ENCODE assay signal across 16 mouse cellular contexts in genomic region chr7:99532526-99532925, GRCm38 (mm10). TPM values are rescaled to one million over a fixed set of nuclear protein-coding genes. Genes with fewer than 3 reads are reported as not detected.
DNase-seq lines count a peak whose midpoint lies in the region; ATAC-seq and TF ChIP-seq lines count a peak whose summit lies in the region.
"Had no signal": no experiment of that assay in that cellular context is flagged by ENCODE, and none has a peak within 500 bp of the region (broad histone marks: within the 10 kb centered on the region; RNA-seq: fewer than 3 reads in every experiment).

No protein-coding gene starts in this region.

- no peak for TF ChIP-seq POLR2A in bone marrow macrophage, adult 2 months (IDR thresholded peaks at IDR 0.05; ENCODE audit: borderline replicate concordance, low read depth, low read length)
- TF ChIP-seq POLR2A in small intestine, adult 2 months (IDR thresholded peaks at IDR 0.05; ENCODE audit: low read depth, low read length): no peak

- peaks cover 63% of the 10 kb centered on the region for H3K4me1 ChIP-seq in bone marrow macrophage, adult 2 months (ENCODE audit: control insufficient read depth, insufficient read depth, low read length)
- peaks cover 90% of the 10 kb centered on the region for H3K4me1 ChIP-seq in liver, embryonic 13.5 days (replicated peaks)
- H3K4me1 ChIP-seq in small intestine, adult 2 months (ENCODE audit: control insufficient read depth, insufficient read depth, insufficient read length, low read length): peaks cover 45% of the 10 kb centered on the region
- H3K4me1 ChIP-seq in kidney, embryonic 14.5 days (ENCODE audit: control insufficient read depth, insufficient read depth, low read length): peaks cover 27% of the 10 kb centered on the region

- H3K4me3 ChIP-seq in bone marrow macrophage, adult 2 months (ENCODE audit: insufficient read depth, low read length): no peak overlapping the region
- H3K4me3 ChIP-seq in liver, embryonic 13.5 days (replicated peaks): no peak overlapping the region
- H3K4me3 ChIP-seq in small intestine, adult 2 months (ENCODE audit: low read depth, low read length): no peak overlapping the region
- H3K4me3 ChIP-seq in kidney, embryonic 14.5 days (ENCODE audit: low read length): no peak overlapping the region
- H3K4me3 ChIP-seq: forebrain, embryonic 10.5 days; hindbrain, embryonic 10.5 days; lung, embryonic 15.5 days; midbrain, embryonic 15.5 days had no signal

- whole genome bisulfite sequencing in liver, embryonic 13.5 days (ENCODE audit: insufficient replicate concordance): 29% methylated on average over 4 of the region's 4 CpGs
- WGBS in small intestine, adult 2 months: 19% methylated on average over 4 of the region's 4 CpGs
- whole genome bisulfite sequencing in kidney, embryonic 14.5 days: 79% methylated on average over 4 of the region's 4 CpGs

- peak overlapping the region; percentile 64 for H3K9ac ChIP-seq in liver, embryonic 13.5 days
- no peak overlapping the region for H3K9ac ChIP-seq in kidney, embryonic 14.5 days (ENCODE audit: low read depth, low read length)
- H3K9ac ChIP-seq: lung, embryonic 15.5 days; midbrain, embryonic 15.5 days had no signal

- H3K4me2 ChIP-seq in liver, embryonic 13.5 days: peak overlapping the region; percentile 60
- H3K4me2 ChIP-seq in kidney, embryonic 14.5 days (replicated peaks; ENCODE audit: low read depth, low read length): no peak overlapping the region
- H3K4me2 ChIP-seq: lung, embryonic 15.5 days; midbrain, embryonic 15.5 days had no signal

- peak; percentile 28 for ATAC-seq in erythroid progenitor cell, adult 5-6 weeks (replicated peaks; ENCODE audit: low FRiP score, poor library complexity, severe bottlenecking)
- ATAC-seq in liver, embryonic 13.5 days (ENCODE audit: low read depth): no peak
- no peak for ATAC-seq in kidney, embryonic 14.5 days (ENCODE audit: low FRiP score, low TSS enrichment)
- ATAC-seq: CD4-positive, CD25-positive, alpha-beta regulatory T cell, adult 4 months; midbrain, embryonic 15.5 days had no signal

- H3K27me3 ChIP-seq in liver, embryonic 13.5 days: no peaks in the 10 kb centered on the region
- no peaks in the 10 kb centered on the region for H3K27me3 ChIP-seq in small intestine, adult 2 months (ENCODE audit: control insufficient read depth, insufficient read depth, low read length)
- no peaks in the 10 kb centered on the region for H3K27me3 ChIP-seq in kidney, embryonic 14.5 days (ENCODE audit: control insufficient read depth, insufficient read depth, low read length)
- H3K27me3 ChIP-seq: lung, embryonic 15.5 days; midbrain, embryonic 15.5 days had no signal

- DNase-seq in liver, embryonic 13.5 days: no peak
- no peak for DNase-seq in gastrocnemius, postnatal 25 days
- DNase-seq in right cerebral cortex, postnatal 14 days: no peak
- DNase-seq: adrenal gland, postnatal 10 days; cerebellum, postnatal 10 days; heart, adult 11 months; kidney, postnatal 36 days had no signal

- H3K9me3 ChIP-seq in liver, embryonic 13.5 days (replicated peaks): no peaks in the 10 kb centered on the region
- H3K9me3 ChIP-seq in kidney, embryonic 14.5 days (ENCODE audit: control insufficient read depth, low read length): no peaks in the 10 kb centered on the region
- H3K9me3 ChIP-seq: forebrain, embryonic 10.5 days; hindbrain, embryonic 10.5 days; lung, embryonic 15.5 days; midbrain, embryonic 15.5 days had no signal

- H3K27ac ChIP-seq in bone marrow macrophage, adult 2 months (ENCODE audit: insufficient read depth, low read depth, low read length): peak overlapping the region; percentile 95
- H3K27ac ChIP-seq in liver, embryonic 13.5 days: peak overlapping the region; percentile 97
- peak overlapping the region; percentile 77 for H3K27ac ChIP-seq in small intestine, adult 2 months (ENCODE audit: insufficient read depth, low read depth, low read length)
- no peak overlapping the region for H3K27ac ChIP-seq in kidney, embryonic 14.5 days (ENCODE audit: low read depth, low read length)
- H3K27ac ChIP-seq: forebrain, embryonic 10.5 days; lung, embryonic 15.5 days; midbrain, embryonic 15.5 days had no signal

- no peak for TF ChIP-seq CTCF in bone marrow macrophage, adult 2 months (IDR thresholded peaks at IDR 0.05; ENCODE audit: low read depth, low read length)
- TF ChIP-seq CTCF in small intestine, adult 2 months (IDR thresholded peaks at IDR 0.05; ENCODE audit: extremely low read depth, insufficient read length, insufficient replicate concordance, low read depth, low read length): no peak

- no peaks in the 10 kb centered on the region for H3K36me3 ChIP-seq in liver, embryonic 13.5 days
- H3K36me3 ChIP-seq in small intestine, adult 2 months (ENCODE audit: control insufficient read depth, insufficient read depth, low read length): no peaks in the 10 kb centered on the region
- no peaks in the 10 kb centered on the region for H3K36me3 ChIP-seq in kidney, embryonic 14.5 days (ENCODE audit: control insufficient read depth, insufficient read depth, low read length)
- H3K36me3 ChIP-seq: forebrain, embryonic 10.5 days; hindbrain, embryonic 10.5 days; lung, embryonic 15.5 days; midbrain, embryonic 15.5 days had no signal

RNA-seq across cellular contexts. Expression of gene Arrb1, which starts 2.7 kb away (rescaled TPM):
- 127 and 135 TPM in 2 replicates for polyA plus RNA-seq in bone marrow macrophage, adult 2 months (2012; ENCODE audit: insufficient read depth, insufficient read length, missing spikeins)
- total RNA-seq in erythroid progenitor cell, adult 5-6 weeks (2015; ENCODE audit: low replicate concordance): 184 TPM in 2 replicates
- 538 and 553 TPM in 2 replicates for total RNA-seq in erythroid progenitor cell, adult 5-6 weeks (2017; ENCODE audit: low replicate concordance)
- 96.5 and 121 TPM in 2 replicates for polyA plus RNA-seq in liver, embryonic 13.5 days (2015; fragmentation: Nextera tagmentation; extraction: Ambion mirVana)
- polyA plus RNA-seq in small intestine, adult 2 months (2012; rRNA removed): 34.3 and 66.7 TPM in 2 replicates
- 10 to 100 TPM; 12.4 to 15.6 TPM for total RNA-seq in gastrocnemius, postnatal 25 days (2021)
- 3.5 and 3.6 TPM in 2 replicates for polyA plus RNA-seq in kidney, embryonic 14.5 days (2014; fragmentation: Nextera tagmentation; extraction: Ambion mirVana)

RNA-seq across cellular contexts. Expression of gene Rps3, which starts 49.0 kb away (rescaled TPM):
- polyA plus RNA-seq in bone marrow macrophage, adult 2 months (2012; ENCODE audit: insufficient read depth, insufficient read length, missing spikeins): 1,023 and 1,161 TPM in 2 replicates
- 386 and 406 TPM in 2 replicates for total RNA-seq in erythroid progenitor cell, adult 5-6 weeks (2015; ENCODE audit: low replicate concordance)
- 293 and 564 TPM in 2 replicates for total RNA-seq in erythroid progenitor cell, adult 5-6 weeks (2017; ENCODE audit: low replicate concordance)
- 741 and 746 TPM in 2 replicates for polyA plus RNA-seq in liver, embryonic 13.5 days (2015; fragmentation: Nextera tagmentation; extraction: Ambion mirVana)
- polyA plus RNA-seq in small intestine, adult 2 months (2012; rRNA removed): 139 and 203 TPM in 2 replicates
- total RNA-seq in gastrocnemius, postnatal 25 days (2021): 100 to 1,000 TPM; 239 to 240 TPM
- 870 and 995 TPM in 2 replicates for polyA plus RNA-seq in kidney, embryonic 14.5 days (2014; fragmentation: Nextera tagmentation; extraction: Ambion mirVana)
